Mouse (Mus musculus) frontal cortex, adult (tissue): ENCODE results near the gene Vps36.
A peak's percentile ranks its signal among the peaks of the same experiment; 100 is the strongest.

Experiments used
- ATAC-seq: cut with Nextera tagmentation; 2 replicates; pipeline ENCODE4 v1.9.2; 2017; ENCODE audit warnings: mild to moderate bottlenecking, moderate library complexity, mixed read lengths; ENCODE audit not compliant: low TSS enrichment

Vps36 gene

DNA sequence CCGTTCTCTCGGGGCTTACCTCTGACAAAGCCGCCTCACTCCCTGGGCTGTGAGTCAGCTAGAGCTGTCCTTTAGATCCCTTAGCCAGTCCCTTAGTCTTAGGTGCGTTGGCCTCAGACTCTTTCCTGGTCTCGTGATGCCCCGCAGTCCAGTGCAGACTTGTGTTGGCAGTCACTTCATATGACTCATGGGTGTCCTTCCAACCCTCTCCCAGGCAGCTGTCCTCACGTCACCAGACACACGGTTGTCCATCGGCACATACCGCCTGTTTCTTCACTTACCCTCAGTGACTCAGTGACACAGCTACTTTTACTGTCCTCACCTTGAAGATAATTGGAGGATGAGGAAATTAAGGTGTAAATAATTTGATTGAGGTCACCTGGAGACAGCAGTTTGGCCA lies 22.2 kb downstream of the Vps36 start:
- ATAC-seq: no peak

DNA sequence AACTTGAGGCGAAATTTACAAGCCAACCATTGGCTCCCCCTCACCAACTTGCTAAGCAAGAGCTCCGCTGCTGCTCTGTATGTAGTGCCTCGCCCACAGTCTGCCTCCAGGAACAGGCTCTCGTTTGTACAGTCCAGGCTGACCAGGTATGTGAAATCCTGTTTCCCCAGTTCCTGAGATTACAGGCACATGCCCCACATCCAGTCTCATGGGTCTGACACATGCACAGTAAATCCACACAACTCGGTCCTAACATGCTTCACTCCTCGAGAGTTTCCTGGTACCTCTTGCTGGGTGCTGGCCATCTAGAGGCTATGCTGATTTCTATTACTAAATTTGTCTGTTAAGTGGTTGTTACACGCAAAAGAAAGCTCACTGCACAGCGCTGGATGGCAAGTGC lies 33.8 kb downstream of the Vps36 start:
- no peak for ATAC-seq

DNA sequence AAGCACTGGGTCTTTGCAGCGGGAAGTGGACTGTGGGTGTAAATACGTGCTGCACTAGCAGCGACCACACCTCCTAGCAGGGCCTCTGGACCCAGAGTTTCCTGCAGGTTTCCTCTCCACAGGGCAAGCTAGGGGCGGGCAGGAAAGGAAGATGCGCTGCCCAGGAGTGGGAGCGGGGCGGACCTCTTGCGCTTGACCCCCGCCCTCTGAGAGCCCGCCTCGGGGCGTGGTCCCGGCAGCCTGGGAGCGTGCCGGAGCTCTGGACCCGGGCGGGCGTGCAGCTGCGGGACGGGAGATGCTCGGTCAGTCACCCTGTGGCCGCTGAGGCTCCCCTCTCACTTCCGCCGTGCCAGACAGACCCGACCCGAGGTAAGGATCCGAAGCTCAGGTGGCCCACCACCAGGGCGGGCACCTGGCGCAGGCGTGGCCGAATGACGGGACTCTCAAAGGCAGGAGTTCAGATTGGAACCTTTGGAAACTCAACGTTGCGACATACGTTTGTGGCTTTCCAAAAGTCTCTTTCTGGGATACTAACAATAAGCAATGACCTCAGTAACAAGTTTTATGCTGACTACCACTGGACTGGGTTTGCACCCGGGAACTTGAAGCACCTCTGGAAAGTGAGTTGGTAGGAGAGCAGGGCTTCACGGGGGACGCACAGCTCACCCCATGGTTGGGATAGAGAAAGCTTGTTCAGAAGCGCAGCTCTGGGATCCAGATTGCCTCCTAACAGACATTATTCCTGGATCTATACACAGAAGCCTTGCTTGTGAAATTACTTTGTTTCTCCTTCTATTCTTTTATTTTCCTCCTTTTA lies 34.7 kb downstream of the Vps36 start, which contains the start of gene Thsd1:
Gene Thsd1, plus strand, starts transcription at position 253 of the 817 bp plus-strand sequence.
- ATAC-seq: peak; percentile 82

DNA sequence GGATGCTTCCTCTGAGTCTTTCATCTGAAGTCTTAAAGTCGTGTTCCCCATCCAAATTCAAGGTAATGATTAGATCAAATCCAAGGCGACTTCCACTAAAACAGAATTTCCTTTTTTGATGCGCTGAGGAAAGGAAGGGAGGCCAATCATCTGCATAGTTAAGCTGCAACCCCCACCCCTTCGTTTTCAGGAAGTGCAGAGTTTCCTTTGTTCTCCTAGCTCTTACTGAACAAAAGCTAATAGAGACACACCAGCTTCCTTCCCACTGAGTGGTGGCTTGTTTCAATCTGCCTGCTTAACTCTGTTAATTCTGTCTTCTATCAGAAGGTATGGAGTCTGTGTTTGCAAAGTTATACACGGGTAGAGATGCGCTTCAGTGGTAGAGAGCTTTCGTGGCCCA lies 36.0 kb downstream of the Vps36 start:
- ATAC-seq: no peak

DNA sequence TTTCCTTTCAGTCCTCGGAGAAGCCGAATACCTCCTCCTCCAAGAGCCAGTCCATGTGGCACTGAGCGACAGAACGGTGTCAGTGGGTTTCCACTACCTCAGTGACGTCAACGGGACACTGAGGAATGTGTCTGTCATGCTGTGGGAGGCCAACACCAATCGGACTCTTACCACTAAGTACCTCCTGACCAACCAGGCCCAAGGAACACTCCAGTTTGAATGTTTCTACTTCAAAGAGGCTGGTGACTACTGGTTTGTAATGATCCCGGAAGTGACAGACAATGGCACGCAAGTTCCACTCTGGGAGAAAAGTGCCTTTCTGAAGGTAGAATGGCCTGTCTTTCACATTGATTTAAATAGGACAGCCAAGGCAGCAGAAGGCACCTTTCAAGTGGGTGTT lies 50.4 kb downstream of the Vps36 start:
- no peak for ATAC-seq

DNA sequence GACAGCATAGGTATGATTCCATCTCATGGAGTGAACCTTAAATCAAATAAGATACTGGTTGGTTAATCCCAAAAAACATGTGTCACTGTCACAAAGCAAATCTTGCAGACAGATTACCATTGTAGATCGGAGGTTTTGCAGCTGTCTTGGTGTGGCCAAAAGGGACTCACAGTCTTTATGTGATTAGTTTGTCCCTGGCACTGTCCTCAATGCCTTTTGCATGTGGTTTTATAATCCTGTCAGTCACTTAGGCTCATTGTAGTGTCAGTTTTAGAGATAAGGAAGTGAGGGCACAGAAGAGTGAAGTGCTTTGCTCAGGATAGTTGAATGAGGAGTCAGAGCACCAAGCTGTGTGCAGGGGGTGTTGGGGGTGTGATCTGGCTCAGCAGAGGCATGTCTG lies 53.1 kb downstream of the Vps36 start:
- ATAC-seq: no peak

DNA sequence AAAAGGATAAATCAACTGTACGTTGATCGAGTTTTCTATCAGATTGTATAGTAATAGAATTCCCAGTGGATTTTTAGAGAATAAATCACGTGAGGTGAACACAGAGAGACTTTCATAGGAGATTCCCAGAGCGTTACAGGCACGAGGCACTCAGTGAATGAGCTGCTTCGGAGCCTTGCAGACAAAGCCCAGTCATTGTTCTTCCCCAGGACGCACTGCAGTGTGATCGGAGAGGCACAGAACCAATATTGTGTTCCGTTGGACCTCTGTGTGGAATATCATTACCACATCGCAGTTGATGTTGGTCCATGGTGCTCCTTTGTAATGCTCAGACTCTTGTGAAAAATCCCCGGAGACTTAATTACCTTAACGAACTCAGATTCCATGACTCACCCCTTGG lies 55.3 kb downstream of the Vps36 start:
- ATAC-seq: peak; percentile 70

DNA sequence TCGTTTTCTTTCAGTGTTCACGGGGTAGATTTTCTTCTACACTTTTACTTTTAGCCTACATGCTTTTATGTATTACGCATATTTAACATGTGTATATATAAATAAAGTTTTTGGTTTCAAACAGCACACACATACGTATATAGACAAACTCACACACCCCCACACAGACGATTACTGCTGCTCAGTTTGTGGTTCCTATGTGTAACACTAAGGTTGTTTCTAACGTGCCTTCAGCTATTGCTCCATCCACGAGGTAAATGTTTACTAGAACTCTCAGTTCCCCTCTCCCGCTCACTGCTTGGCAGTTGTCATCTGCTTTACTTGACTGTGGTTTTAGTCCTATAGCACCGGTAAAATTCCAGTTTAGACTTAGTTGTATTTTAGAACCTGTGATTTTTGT lies 56.5 kb downstream of the Vps36 start:
- no peak for ATAC-seq

DNA sequence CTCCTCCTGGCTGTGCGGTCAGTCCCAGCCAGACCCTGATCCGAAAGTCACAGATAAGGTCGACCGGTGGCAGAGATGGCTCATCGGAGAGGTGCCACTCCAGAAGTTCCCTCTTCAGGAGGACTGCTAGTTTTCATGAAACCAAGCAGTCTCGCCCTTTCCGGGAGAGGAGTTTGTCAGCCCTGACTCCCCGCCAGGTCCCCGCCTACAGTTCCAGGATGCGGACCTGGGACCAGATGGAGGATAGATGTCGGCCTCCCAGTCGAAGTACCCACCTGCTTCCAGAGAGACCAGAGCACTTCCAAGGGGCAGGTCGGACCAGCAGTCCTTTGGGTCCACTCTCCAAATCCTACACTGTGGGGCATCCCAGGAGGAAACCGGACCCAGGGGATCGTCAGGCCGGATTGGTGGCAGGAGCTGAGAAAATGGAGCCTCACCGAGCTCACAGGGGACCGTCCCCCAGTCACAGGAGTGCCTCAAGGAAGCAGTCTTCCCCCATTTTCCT lies 66.4 kb downstream of the Vps36 start:
- no peak for ATAC-seq

DNA sequence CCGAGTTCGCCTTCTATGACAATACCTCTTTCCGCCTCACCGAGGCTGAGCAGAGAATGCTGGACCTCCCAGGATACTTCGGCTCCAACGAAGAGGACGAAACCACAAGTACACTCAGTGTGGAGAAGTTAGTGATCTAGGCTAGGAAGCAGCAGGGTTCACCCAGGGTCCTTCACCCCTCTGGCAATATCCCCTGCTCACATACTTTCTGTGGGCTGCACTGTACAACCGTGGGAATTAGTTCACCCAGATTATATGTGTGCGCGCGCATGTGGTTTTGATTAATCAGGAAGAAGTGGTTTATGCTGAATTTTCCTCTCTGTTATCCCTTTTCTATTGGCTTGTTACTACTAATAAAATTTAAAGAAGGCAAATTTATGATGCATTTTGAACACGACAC lies 66.9 kb downstream of the Vps36 start:
- ATAC-seq: no peak

DNA sequence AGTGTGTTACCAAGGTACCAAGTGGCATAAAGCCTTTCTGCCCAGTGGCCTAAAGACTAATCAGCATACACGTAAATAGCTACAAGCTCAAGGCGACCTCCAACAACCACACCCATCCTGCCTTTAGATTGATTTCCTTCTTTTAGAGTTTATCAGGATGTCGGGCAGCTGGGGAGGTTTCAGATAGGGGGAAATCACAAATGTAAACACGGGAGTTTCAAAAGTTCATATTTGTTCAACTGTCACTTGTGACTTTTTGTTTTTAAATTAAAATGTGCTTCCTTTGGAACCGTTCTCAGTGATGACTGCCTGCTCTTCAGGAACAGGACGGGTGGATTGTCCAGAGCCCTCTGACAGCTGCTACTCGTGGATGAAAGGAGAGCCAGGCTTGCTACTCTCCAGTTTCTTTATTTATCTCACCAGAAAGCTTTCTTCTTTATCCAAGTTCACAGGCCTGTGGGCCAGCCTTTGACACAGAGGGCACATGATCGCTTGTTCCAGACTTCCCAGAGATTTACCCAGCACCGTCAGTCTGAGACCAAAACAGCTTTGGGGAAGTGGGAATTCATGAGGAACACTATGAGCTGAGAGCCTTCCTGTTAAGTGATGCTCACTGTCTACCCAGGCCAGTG lies 67.6 kb downstream of the Vps36 start:
- ATAC-seq: no peak

DNA sequence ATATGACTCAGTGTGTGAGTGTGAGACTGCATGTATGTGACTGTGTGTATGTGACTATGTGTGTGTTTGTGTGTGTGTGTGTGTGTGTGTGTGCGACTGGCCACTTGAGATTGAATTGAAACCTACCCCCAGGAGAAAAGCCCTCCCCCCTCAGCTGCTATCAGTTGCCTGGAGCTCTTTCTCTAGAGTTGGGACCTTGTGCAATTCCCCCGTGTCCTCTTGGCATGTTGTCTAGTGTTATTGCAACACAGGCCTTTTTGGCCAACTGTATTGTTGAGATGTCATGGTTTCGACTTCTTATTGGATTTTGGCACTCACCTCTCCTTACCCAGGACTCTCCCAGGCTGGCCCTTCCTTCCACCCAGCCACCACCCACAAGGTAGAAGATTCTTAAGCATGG lies 69.7 kb downstream of the Vps36 start:
- no peak for ATAC-seq

DNA sequence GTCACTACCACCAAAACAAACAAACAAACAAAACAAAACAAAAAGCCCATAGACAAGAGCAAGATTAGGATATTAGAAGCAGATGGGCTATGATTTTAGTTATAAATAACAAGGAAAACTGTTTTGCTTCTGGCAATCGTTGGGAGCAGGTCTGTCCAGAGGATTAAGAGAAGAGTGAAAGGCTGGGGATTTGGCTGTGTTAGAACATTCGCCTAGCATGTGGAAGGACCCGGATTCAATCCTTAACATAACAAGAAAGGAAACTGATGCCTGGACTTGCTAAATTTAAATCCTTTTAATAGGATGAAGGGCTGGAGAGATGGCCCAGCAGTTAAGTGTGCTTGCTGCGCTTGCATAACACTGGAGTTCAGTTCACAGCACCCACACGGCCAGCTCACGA lies 71.7 kb downstream of the Vps36 start:
- no peak for ATAC-seq

DNA sequence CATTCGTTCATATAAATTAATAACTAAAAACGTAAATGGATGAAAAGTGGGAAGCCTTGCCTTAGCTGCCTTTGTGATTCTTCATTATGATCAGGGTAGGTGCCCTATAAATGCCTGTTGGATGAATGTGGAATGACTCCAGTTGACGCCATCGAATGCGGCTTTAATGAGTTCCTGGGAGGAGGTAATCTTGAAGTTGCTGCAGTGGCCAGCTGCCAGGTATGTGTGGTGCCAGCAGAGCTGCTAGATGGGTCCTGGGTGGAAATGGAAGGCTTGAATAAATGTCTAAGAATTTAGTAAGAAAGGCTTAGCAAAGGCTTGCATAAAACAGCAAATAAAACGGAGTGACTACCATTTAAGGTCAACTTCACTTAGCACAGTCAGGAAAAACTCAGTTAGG lies 72.2 kb downstream of the Vps36 start:
- ATAC-seq: no peak

DNA sequence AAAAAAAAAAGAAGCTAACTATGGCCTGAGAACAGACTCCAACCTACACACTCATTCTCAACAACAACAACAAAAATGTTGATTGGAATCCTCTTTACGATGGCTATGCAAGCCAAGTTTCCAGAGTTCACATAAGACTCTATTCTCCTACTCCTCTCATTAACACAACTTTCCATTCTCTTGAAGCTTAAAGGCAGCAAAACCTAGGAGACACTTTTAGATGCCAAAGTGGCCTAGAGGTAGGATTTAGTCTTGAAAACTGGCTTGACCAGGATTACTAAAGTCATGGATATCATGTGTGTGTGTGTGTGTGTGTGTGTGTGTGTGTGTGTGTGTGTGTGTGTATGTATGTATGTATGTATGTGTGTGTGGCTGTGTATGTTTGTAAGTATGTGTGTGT lies 72.6 kb downstream of the Vps36 start:
- ATAC-seq: no peak

DNA sequence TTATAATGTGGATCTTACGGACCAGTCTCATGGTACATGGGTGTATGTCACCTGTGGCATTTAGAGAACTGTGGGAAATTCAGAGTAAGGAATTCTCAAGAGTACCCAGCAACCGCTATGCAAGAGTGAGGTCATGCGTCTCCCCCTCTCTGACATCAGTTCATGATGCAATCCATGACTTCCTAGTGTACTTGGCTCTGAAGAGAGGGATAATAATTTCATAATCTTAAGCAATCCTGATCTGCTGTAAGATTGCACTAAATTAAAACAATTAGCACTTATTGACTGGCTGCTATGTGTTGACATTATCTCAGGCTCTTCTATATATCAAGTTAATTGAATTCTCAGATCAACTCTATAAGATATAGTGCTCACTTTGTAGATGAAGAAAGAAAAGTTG lies 74.2 kb downstream of the Vps36 start:
- no peak for ATAC-seq
